Mouse (Mus musculus): ENCODE measurements at regions not wholly inside any gene's neighbourhood (a gene's known extent, or its start where the extent isn't known, plus 50 kb on each side); places are given as distances from the start of the nearest gene placed in this dataset.

DNA sequence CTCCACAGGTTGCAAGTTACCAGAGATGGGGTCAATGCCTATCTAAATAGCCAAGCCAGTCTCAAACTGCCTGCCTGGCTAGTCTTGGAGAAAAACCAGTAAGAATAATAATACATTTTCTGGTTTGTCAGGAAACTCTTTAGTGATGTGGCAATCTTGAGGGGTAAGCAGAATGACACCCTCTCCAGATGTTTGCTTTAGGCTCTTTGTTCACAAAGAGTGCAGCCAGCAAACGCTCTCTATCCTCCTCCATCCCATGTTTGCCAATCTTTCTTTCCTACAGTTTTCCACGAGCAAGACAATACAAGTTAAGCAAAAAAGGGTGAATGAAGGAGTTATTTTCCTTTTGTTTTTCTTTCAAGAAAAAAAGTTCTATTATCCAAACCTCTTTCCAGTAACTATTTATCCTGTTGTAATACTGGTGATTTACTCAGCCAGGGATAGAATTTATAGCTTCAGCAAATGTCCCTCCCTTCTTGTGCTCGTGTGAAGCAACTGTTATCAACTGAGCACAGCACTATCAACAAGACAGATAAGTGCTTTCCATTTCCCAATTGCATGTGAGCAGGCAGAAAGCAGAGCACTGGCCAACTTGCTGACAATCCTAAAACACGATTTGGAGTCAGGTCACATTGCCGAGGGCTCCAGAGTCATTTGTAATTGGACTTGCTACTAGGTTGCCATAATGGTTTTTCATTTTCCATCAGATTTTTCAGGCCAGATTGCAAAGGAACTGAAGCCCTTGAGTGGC, 873.5 kb downstream of the Rapgef2 start:
- ATAC-seq (ENCODE audit: insufficient number of reproducible peaks, low FRiP score, low TSS enrichment) = no peak

DNA sequence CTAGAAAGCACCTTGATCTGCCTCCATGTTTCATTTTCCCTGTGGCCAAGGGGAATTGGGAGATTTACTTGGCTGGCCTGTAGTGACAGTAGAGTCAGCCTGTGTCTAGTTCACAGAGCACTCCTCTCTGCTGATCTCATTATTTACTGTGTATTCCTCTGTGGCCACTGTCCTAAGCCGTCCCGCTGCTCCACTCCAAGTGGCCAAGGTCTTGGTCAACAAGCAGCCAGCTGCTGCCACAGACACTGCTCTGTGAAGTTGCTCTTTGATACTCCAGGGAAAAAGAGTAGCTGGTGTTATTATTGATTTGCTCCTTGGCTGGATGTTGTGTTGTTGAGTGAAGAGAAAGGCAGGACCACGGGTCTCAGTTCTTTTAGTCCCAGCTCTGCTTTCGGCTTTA, 874.9 kb downstream of the Rapgef2 start:
- ATAC-seq (ENCODE audit: insufficient number of reproducible peaks, low FRiP score, low TSS enrichment) = no peak

DNA sequence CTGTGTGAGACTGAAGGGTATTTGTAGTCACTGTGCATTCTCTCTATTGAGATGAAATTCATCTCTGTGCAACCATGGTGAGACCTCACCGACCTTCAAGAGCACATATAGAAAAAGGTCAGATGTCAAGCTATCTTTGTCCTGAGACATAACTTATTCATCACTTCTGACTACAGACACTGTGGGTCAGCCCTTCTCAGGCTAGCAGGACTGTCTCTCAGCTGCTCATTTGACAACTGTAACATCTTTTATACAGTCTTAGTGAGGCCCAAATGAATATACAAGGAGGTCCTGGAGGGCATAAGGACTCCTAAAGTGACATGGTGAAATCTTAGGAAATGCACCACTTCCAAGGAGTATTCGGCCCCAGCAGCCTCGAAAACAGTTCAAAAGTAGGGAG, 877.1 kb downstream of the Rapgef2 start:
- no peak for ATAC-seq (ENCODE audit: insufficient number of reproducible peaks, low FRiP score, low TSS enrichment)

DNA sequence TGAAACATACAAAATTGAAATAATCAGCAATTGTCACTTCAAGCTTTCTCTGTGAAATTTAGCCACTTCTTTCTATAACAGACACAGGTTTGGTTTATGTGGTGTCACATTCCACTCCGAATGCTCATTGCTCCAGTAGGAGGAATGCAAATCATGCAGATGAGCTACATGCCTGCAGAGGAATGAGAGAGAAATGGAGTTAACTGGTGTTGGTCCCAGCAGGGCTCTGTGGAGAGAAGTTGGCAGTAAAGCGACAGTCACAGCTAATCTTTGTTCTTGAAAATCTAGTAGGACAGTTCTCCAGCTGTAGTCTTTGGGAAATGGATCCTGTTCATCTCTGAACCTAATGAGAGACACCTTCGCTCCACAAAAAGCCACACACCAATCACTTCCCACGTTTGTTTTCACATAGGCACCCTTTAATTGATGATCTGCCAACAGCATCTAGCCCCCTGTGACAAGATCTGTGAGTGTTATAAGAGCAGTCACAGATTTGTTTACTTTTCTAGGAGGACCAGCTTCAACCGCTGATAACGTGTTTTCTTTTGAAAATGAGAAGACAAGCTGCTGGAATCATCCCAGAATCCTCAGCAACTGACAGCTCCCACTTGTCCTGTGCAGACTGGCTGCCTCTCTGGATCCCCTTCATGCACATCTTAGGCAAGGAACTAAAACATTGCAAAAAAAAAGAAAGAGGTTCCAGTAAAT, 880.4 kb downstream of the Rapgef2 start:
- ATAC-seq (ENCODE audit: insufficient number of reproducible peaks, low FRiP score, low TSS enrichment) = no peak

DNA sequence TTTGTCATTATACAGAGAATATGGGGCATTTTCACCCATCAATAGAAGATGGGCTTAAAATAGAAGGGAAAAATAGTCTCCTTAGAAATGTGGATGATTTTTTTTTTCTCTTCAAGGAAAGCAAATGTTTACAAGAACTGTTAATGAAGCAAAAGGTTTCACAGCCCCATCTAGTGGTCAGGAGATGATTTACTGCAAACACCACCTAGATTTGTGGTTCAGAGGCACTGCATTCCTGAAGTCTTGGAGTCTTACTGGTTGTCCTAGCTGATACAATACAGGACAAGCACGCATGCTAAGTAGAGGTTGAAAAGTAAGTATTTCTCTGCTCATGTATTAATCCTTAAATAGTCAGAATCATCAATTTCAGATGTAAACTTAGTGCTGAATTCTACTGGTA, 927.9 kb downstream of the Rapgef2 start:
- peak; percentile 52; the same call in 1 of the 2 replicates for ATAC-seq (ENCODE audit: insufficient number of reproducible peaks, low FRiP score, low TSS enrichment)

DNA sequence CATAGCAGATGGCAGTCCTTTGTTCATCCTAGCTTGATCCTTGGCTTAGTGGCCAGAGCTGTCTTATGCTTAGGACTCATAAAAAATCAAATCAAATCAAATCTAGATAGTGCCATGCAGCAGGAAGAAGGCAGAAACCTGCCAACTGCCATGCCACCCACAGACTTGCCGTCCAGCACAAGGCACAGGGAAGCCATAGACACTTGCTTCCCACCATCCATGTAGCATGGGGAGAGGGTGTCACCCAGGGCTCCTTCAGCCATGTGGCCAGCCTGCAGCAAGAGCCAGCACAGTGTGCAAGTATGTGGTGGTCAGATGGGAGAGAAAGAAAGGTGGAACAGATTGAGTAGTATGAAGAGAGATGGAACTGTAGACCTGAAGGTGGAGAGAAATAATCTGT, 946.4 kb downstream of the Rapgef2 start:
- ATAC-seq (ENCODE audit: insufficient number of reproducible peaks, low FRiP score, low TSS enrichment) = no peak

DNA sequence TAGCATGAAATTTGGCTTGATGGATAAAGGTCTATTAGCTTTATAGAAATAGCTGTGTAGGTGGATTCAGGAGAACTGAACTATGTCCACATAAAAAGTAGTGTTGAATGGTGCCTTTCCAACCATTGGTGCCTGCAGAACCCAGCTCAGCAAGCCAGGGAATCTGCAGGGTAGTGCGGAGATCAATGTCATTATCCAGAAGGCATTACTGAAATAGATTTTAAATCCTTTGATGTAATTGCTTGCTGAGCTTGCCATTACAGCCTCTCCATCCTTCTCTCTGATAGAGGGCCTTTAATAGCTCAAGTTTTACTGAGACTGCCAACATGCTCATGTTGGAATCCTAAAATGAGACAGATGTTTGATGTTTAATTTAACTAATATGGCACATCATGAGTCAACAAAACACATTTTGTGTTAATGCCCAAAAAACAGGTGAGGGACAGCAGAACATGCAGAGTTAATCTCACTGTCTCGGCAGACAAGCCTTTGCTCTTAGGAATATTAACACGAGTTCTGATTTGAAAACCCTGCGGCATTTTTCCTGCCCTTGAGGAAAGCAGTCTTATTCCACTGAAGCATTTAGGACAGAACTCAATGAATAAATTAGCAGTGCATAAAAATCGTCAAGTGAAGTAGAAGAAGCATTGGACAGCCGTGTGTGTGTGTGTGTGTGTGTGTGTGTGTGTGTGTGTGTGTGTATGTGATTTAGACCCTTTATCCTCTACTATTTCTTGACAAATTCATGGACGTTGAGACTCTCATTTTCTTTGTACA, 974.5 kb downstream of the Rapgef2 start:
- no peak for ATAC-seq (ENCODE audit: insufficient number of reproducible peaks, low FRiP score, low TSS enrichment)

DNA sequence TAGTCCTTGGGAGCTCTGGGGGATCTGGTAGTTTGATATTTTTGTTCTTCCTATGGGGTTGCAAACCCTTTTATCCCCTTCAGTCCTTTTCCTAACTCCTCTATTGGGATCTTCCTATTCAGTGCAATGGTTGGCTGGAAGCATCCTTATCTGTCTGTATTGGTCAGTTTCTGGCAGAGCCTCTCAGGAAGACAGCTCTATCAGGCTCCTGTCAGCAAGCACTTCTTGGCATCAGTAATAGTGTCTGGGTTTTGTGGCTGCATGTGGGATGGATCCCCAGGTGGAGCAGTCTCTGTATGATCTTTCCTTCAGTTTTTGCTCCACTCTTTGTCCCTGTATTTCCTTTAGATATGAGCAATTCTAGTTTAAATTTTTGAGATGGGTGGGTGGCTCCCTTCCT, 985.8 kb downstream of the Rapgef2 start:
- ATAC-seq (ENCODE audit: insufficient number of reproducible peaks, low FRiP score, low TSS enrichment) = no peak

DNA sequence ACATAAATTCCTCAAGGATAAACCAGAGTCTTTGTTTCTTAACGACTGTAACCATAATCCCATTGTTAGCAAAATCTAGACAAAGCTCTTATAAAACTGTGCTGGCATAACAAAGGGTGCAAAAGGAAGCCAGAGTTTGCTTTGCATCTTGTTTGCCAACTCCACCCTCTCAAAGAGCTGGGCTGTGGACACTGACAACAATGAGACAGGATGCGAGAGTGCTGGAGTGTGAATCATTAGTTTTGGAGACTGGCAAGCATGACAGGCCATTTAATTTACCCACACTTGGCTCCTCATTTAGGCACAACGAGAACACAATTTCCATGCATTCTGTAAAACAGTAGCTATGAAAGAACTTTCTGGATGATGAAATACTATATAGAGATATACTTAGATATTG, 994.4 kb downstream of the Rapgef2 start:
- ATAC-seq (ENCODE audit: insufficient number of reproducible peaks, low FRiP score, low TSS enrichment) = no peak

DNA sequence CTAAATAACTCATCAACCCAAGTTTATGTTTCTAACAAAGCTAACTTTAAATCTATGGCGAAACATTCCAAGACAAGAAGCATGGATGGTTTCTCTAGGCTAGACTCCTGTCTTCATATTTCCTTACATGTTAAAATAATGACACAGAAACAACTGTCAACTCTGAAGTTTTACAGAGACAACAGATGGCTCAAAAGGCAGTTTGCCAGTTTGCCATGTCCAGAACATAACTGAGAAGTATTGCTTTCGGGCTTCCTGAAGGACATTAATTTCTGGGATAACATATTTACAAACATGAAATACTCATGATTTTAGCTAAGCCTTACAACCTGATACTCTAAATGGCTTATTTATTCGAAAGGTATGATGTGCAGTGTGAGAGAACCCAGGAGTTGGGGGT, 1002.2 kb downstream of the Rapgef2 start:
- ATAC-seq (ENCODE audit: insufficient number of reproducible peaks, low FRiP score, low TSS enrichment) = no peak

DNA sequence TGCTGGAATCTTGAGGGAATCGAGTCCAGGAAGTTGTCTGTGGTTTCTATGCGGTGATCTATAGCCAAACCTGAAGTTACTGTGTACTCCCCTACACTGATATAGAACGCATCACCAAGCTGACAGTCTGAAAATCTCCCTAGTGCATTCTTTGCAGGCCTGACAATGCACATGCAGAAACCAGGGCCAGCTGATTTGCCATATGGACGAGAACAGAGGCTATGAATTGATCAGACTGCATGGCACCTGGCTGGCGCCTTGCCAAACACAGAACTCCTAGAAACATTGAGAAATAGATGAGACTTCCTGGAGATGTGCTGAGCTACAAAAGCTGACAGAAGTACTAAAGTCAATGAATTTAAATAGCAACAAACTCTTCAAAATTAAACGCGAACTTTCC, 1049.4 kb downstream of the Rapgef2 start:
- ATAC-seq (ENCODE audit: insufficient number of reproducible peaks, low FRiP score, low TSS enrichment) = no peak

DNA sequence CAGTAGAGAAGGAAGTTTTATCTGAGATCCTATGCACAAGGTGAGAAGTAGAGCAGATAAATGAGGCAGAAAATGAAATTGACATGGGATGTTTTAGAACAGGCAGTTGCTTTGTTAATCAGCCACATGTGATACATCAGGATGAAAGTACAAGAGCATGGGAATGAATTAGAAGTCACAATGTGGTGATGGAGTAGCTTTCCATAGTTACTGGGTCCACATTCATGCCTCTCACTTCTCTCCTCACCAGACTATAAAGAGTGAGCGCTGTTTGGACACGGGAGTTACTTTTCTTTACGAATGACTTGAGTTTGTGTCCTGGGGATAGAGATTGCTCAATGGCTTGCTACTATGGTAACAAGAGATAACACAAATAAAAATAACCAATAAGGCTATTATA, 1076.6 kb downstream of the Rapgef2 start:
- no peak for ATAC-seq (ENCODE audit: insufficient number of reproducible peaks, low FRiP score, low TSS enrichment)

DNA sequence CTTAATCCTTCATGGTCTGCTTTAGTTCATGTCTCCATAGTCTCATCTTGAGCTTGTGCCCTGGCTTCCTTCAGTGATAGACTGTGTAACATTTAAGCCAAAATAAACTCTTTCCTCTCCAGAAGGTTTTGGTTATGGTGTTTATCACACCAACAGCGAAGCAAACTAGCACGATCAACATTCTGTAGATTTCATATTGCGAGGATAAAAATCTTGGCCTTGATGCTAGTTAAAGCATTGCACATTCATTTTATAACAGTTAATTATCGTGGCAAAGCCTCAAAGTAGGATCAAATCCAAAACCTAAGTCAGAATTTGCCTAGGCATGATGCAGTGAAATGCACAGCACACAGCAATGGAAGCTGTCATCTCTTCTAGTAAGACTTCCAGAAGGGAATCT, 1123.7 kb downstream of the Rapgef2 start:
- ATAC-seq (ENCODE audit: insufficient number of reproducible peaks, low FRiP score, low TSS enrichment) = no peak

DNA sequence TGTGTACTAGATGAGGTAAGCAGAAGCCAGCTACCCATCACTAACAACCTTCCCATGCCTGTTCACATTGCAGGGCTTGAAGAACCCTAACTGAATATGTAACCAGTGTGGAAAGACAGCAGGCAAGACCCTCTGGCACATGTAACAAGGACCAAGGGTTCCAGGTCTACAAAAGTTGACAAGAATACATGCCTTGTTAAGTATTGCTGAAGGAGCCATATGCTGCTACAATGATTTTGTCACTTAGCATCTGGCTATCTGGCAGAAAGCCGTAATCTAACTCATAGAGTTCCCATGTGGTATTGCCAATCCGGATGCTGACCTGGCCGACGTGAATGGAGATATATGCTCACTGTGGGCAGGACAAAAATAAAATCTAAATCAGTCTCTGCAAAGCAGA, 1127.9 kb downstream of the Rapgef2 start:
- no peak for ATAC-seq (ENCODE audit: insufficient number of reproducible peaks, low FRiP score, low TSS enrichment)

Data from cerebellum, adult (tissue).